Mouse (Mus musculus): ENCODE measurements at regions not wholly inside any gene's neighbourhood (a gene's known extent, or its start where the extent isn't known, plus 50 kb on each side); places are given as distances from the start of the nearest gene placed in this dataset.

DNA sequence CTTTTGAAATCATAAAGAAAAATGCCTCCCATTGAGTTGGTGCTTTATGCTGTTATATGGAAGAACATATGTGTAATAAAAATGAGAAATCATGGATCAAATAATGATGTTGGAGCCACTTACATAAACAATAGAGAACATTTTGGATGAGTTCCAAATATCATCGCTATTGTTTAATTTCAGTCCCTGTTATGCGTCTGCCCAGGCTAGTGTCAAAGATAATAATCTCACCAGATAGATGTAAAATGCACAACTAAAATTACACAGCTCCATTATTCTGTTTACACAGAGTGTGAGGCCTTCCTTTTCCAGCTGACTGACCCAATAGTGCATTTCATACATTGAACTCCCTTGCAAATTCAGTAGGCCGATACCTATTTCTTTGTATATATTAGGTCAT is 125.4 kb upstream of the Snx7 start:
- no peak overlapping the region for H3K4me3 ChIP-seq (ENCODE audit: low read depth, low read length)
- H3K4me2 ChIP-seq (ENCODE audit: low read depth, low read length), result no peak overlapping the region
- H3K36me3 ChIP-seq (ENCODE audit: control insufficient read depth, insufficient read depth, low read length), result no peaks in the 10 kb centered on the region
- H3K4me1 ChIP-seq (ENCODE audit: control insufficient read depth, insufficient read depth, low read length), result no peaks in the 10 kb centered on the region
- H3K9me3 ChIP-seq (ENCODE audit: control insufficient read depth, low read length), result no peaks in the 10 kb centered on the region
- no peak overlapping the region for H3K27ac ChIP-seq (replicated peaks; ENCODE audit: low read depth, low read length)
- no peaks in the 10 kb centered on the region for H3K27me3 ChIP-seq (replicated peaks; ENCODE audit: control insufficient read depth, insufficient read depth, low read length)
- DNase-seq (ENCODE audit: low spot score), result no peak
- H3K9ac ChIP-seq (ENCODE audit: low read depth, low read length), result no peak overlapping the region
- ATAC-seq (ENCODE audit: low read depth), result no peak
- 51% methylated on average over 3 of the region's 3 CpGs for WGBS

- Histone ChIP-seq H3K4me3 (ENCODE audit: low read depth, low read length) (no peak overlapping the region), H3K27ac (replicated peaks; ENCODE audit: low read depth, low read length) (no peak overlapping the region), H3K36me3 (ENCODE audit: control insufficient read depth, insufficient read depth, low read length) (no peaks in the 10 kb centered on the region), H3K9me3 (ENCODE audit: control insufficient read depth, low read length) (no peaks in the 10 kb centered on the region), H3K9ac (ENCODE audit: low read depth, low read length) (no peak overlapping the region), H3K4me1 (ENCODE audit: control insufficient read depth, insufficient read depth, low read length) (no peaks in the 10 kb centered on the region), H3K4me2 (ENCODE audit: low read depth, low read length) (no peak overlapping the region), H3K27me3 (replicated peaks; ENCODE audit: control insufficient read depth, insufficient read depth, low read length) (no peaks in the 10 kb centered on the region)
- DNase-seq (ENCODE audit: low spot score), result no peak
- ATAC-seq (ENCODE audit: low read depth), result no peak
- 96% methylated on average over 2 of the region's 2 CpGs for WGBS
Observed at GRCm38 (mm10) chr3:117990561-117990960, 121.8 kb upstream of the Snx7 start.

DNA sequence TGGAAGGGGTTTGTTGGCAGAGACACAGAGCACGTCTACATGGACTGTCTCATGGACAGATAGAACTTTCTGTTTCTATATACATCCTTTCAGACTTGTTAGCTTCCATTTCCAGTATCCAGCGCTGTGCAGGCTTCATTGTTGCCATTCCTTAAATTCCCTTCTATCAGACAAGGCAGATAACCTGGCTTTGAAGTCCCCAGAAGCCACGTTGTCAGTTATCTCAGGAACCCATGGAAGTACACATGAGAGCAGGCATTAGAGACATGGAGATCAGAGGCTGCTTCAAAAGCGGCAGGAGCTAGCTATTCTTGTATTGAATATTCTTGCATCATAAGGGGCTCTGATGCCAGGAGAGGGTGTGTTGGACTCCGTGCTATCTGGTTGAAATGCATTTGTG is 119.7 kb upstream of the Snx7 start:
- Histone ChIP-seq H3K4me1 (ENCODE audit: control insufficient read depth, insufficient read depth, low read length) (no peaks in the 10 kb centered on the region), H3K36me3 (ENCODE audit: control insufficient read depth, insufficient read depth, low read length) (no peaks in the 10 kb centered on the region), H3K9ac (ENCODE audit: low read depth, low read length) (no peak overlapping the region), H3K9me3 (ENCODE audit: control insufficient read depth, low read length) (no peaks in the 10 kb centered on the region), H3K4me2 (ENCODE audit: low read depth, low read length) (no peak overlapping the region), H3K27me3 (replicated peaks; ENCODE audit: control insufficient read depth, insufficient read depth, low read length) (no peaks in the 10 kb centered on the region), H3K4me3 (ENCODE audit: low read depth, low read length) (no peak overlapping the region), H3K27ac (replicated peaks; ENCODE audit: low read depth, low read length) (no peak overlapping the region)
- DNase-seq (ENCODE audit: low spot score) (no peak), ATAC-seq (ENCODE audit: low read depth) (no peak)
- 65% methylated on average over 5 of the region's 5 CpGs for WGBS

- no peak overlapping the region for H3K4me2 ChIP-seq (ENCODE audit: low read depth, low read length)
- no peaks in the 10 kb centered on the region for H3K4me1 ChIP-seq (ENCODE audit: control insufficient read depth, insufficient read depth, low read length)
- no peaks in the 10 kb centered on the region for H3K36me3 ChIP-seq (ENCODE audit: control insufficient read depth, insufficient read depth, low read length)
- peak; percentile 49 for DNase-seq (ENCODE audit: low spot score)
- no peak overlapping the region for H3K4me3 ChIP-seq (ENCODE audit: low read depth, low read length)
- no peak overlapping the region for H3K27ac ChIP-seq (replicated peaks; ENCODE audit: low read depth, low read length)
- no peaks in the 10 kb centered on the region for H3K9me3 ChIP-seq (ENCODE audit: control insufficient read depth, low read length)
- WGBS, result 51% methylated on average over 1 of the region's 1 CpGs
- H3K9ac ChIP-seq (ENCODE audit: low read depth, low read length), result no peak overlapping the region
- no peaks in the 10 kb centered on the region for H3K27me3 ChIP-seq (replicated peaks; ENCODE audit: control insufficient read depth, insufficient read depth, low read length)
- ATAC-seq (ENCODE audit: low read depth), result no peak
Observed at GRCm38 (mm10) chr3:117975638-117976037, 106.9 kb upstream of the Snx7 start.

- DNase-seq (ENCODE audit: low spot score) (no peak), ATAC-seq (ENCODE audit: low read depth) (no peak)
- H3K9me3 ChIP-seq (ENCODE audit: control insufficient read depth, low read length), result no peaks in the 10 kb centered on the region
- no peaks in the 10 kb centered on the region for H3K4me1 ChIP-seq (ENCODE audit: control insufficient read depth, insufficient read depth, low read length)
- 68% methylated on average over 5 of the region's 5 CpGs for WGBS
- no peak overlapping the region for H3K27ac ChIP-seq (replicated peaks; ENCODE audit: low read depth, low read length)
- no peak overlapping the region for H3K9ac ChIP-seq (ENCODE audit: low read depth, low read length)
- H3K36me3 ChIP-seq (ENCODE audit: control insufficient read depth, insufficient read depth, low read length), result no peaks in the 10 kb centered on the region
- no peaks in the 10 kb centered on the region for H3K27me3 ChIP-seq (replicated peaks; ENCODE audit: control insufficient read depth, insufficient read depth, low read length)
- H3K4me3 ChIP-seq (ENCODE audit: low read depth, low read length), result no peak overlapping the region
- no peak overlapping the region for H3K4me2 ChIP-seq (ENCODE audit: low read depth, low read length)
Observed at GRCm38 (mm10) chr3:117968805-117969204, 100.1 kb upstream of the Snx7 start.

DNA sequence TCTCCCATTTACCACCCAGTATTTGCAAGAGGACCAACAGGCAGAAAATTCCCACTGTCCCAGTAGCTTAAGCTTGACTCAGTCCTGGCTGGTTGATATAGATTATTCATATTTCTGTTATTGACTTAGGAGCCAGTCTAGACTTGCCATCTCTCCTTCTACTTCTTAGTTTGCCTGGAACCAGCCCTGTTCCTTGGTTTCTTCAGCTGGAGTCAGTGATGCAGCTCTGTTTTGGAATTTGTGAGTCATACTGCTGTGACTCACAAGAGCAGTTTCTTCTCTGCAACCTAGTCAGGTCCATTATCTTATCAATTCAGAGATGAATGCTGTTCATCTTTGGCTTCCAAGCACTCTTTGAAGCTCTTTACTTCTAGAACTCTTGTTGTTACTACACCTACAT is 69.7 kb upstream of the Snx7 start:
- no peak overlapping the region for H3K4me3 ChIP-seq (ENCODE audit: low read depth, low read length)
- H3K9ac ChIP-seq (ENCODE audit: low read depth, low read length), result no peak overlapping the region
- no peaks in the 10 kb centered on the region for H3K27me3 ChIP-seq (replicated peaks; ENCODE audit: control insufficient read depth, insufficient read depth, low read length)
- H3K36me3 ChIP-seq (ENCODE audit: control insufficient read depth, insufficient read depth, low read length), result no peaks in the 10 kb centered on the region
- DNase-seq (ENCODE audit: low spot score) (no peak), ATAC-seq (ENCODE audit: low read depth) (no peak)
- H3K4me1 ChIP-seq (ENCODE audit: control insufficient read depth, insufficient read depth, low read length), result no peaks in the 10 kb centered on the region
- no peak overlapping the region for H3K27ac ChIP-seq (replicated peaks; ENCODE audit: low read depth, low read length)
- H3K4me2 ChIP-seq (ENCODE audit: low read depth, low read length), result no peak overlapping the region
- no peaks in the 10 kb centered on the region for H3K9me3 ChIP-seq (ENCODE audit: control insufficient read depth, low read length)

- H3K27ac ChIP-seq (replicated peaks; ENCODE audit: low read depth, low read length), result no peak overlapping the region
- no peaks in the 10 kb centered on the region for H3K36me3 ChIP-seq (ENCODE audit: control insufficient read depth, insufficient read depth, low read length)
- no peak overlapping the region for H3K4me3 ChIP-seq (ENCODE audit: low read depth, low read length)
- no peaks in the 10 kb centered on the region for H3K27me3 ChIP-seq (replicated peaks; ENCODE audit: control insufficient read depth, insufficient read depth, low read length)
- DNase-seq (ENCODE audit: low spot score), result peak; percentile 30
- H3K9me3 ChIP-seq (ENCODE audit: control insufficient read depth, low read length), result no peaks in the 10 kb centered on the region
- no peak overlapping the region for H3K9ac ChIP-seq (ENCODE audit: low read depth, low read length)
- H3K4me1 ChIP-seq (ENCODE audit: control insufficient read depth, insufficient read depth, low read length), result no peaks in the 10 kb centered on the region
- 76% methylated on average over 1 of the region's 1 CpGs for WGBS
- peak; percentile 33; the same call in 1 of the 2 replicates for ATAC-seq (ENCODE audit: low read depth)
- no peak overlapping the region for H3K4me2 ChIP-seq (ENCODE audit: low read depth, low read length)
Observed at GRCm38 (mm10) chr3:117927527-117927926, 58.8 kb upstream of the Snx7 start.
